In genomic region chr6:36857627-36858257, GRCm38 (mm10) we compare ENCODE assay signal across 12 mouse cellular contexts. TPM values are rescaled to one million over a fixed set of nuclear protein-coding genes. Genes with fewer than 3 reads are reported as not detected.
A peak's percentile ranks its signal among the peaks of the same experiment; 100 is the strongest.
DNase-seq lines count a peak whose midpoint lies in the region; ATAC-seq lines count a peak whose summit lies in the region.
"Had no signal": no experiment of that assay in that cellular context is flagged by ENCODE, and none has a peak within 500 bp of the region (broad histone marks: within the 10 kb centered on the region; RNA-seq: fewer than 3 reads in every experiment).

No protein-coding gene starts in this region.

- 29% methylated on average over 6 of the region's 6 CpGs for WGBS in neural tube, embryonic 11.5 days
- WGBS in forebrain, embryonic 12.5 days = 18% methylated on average over 6 of the region's 6 CpGs
- 45% methylated on average over 6 of the region's 6 CpGs for WGBS in limb, embryonic 13.5 days

- no peaks in the 10 kb centered on the region for H3K27me3 ChIP-seq in neural tube, embryonic 11.5 days (ENCODE audit: control insufficient read depth, insufficient read depth, low read length)
- H3K27me3 ChIP-seq in forebrain, embryonic 12.5 days = no peaks in the 10 kb centered on the region
- H3K27me3 ChIP-seq in limb, embryonic 13.5 days = no peaks in the 10 kb centered on the region

- no peaks in the 10 kb centered on the region for H3K36me3 ChIP-seq in neural tube, embryonic 11.5 days (ENCODE audit: control insufficient read depth, insufficient read depth, low read length)
- no peaks in the 10 kb centered on the region for H3K36me3 ChIP-seq in forebrain, embryonic 12.5 days (replicated peaks)
- no peaks in the 10 kb centered on the region for H3K36me3 ChIP-seq in limb, embryonic 13.5 days
- H3K36me3 ChIP-seq: G1E had no signal

- no peak overlapping the region for H3K4me3 ChIP-seq in neural tube, embryonic 11.5 days (ENCODE audit: low read depth, low read length)
- H3K4me3 ChIP-seq in forebrain, embryonic 12.5 days (replicated peaks) = no peak overlapping the region
- H3K4me3 ChIP-seq in limb, embryonic 13.5 days = no peak overlapping the region
- H3K4me3 ChIP-seq: heart, adult 2 months had no signal

- peak; percentile 51 for DNase-seq in neural tube, embryonic 11.5 days (ENCODE audit: low spot score)
- no peak for DNase-seq in neural tube, embryonic 10.5 days (ENCODE audit: extremely low spot score, low spot score)
- no peak for DNase-seq in urinary bladder, postnatal 25 days (ENCODE audit: low spot score)
- no peak for DNase-seq in right cerebral cortex, adult 18-20 months
- no peak for DNase-seq in adrenal gland, postnatal 10 days
- DNase-seq: heart, adult 2 months; kidney, adult 18-20 months; right cerebral cortex, postnatal 25 days had no signal

- no peak overlapping the region for H3K4me2 ChIP-seq in neural tube, embryonic 11.5 days (ENCODE audit: low read depth)
- no peak overlapping the region for H3K4me2 ChIP-seq in forebrain, embryonic 12.5 days
- H3K4me2 ChIP-seq in limb, embryonic 13.5 days (replicated peaks) = no peak overlapping the region

- no peaks in the 10 kb centered on the region for H3K9me3 ChIP-seq in neural tube, embryonic 11.5 days (ENCODE audit: control insufficient read depth, low read length)
- no peaks in the 10 kb centered on the region for H3K9me3 ChIP-seq in forebrain, embryonic 12.5 days
- H3K9me3 ChIP-seq in limb, embryonic 13.5 days = no peaks in the 10 kb centered on the region
- H3K9me3 ChIP-seq: G1E had no signal

- H3K9ac ChIP-seq in neural tube, embryonic 11.5 days (ENCODE audit: low read length) = no peak overlapping the region
- H3K9ac ChIP-seq in forebrain, embryonic 12.5 days = no peak overlapping the region
- no peak overlapping the region for H3K9ac ChIP-seq in limb, embryonic 13.5 days

- H3K4me1 ChIP-seq in neural tube, embryonic 11.5 days (ENCODE audit: control insufficient read depth, insufficient read depth, low read length) = no peaks in the 10 kb centered on the region
- peaks cover 20% of the 10 kb centered on the region for H3K4me1 ChIP-seq in forebrain, embryonic 12.5 days
- H3K4me1 ChIP-seq in limb, embryonic 13.5 days = peaks cover 6% of the 10 kb centered on the region

- peak; percentile 86 for ATAC-seq in neural tube, embryonic 11.5 days (ENCODE audit: insufficient read depth, low FRiP score, low TSS enrichment)
- peak; percentile 81 for ATAC-seq in forebrain, embryonic 12.5 days (ENCODE audit: low FRiP score)
- ATAC-seq in limb, embryonic 13.5 days (ENCODE audit: low FRiP score, low read depth) = peak; percentile 64
- no peak for ATAC-seq in erythroblast, adult 5-6 weeks (replicated peaks; ENCODE audit: low FRiP score, poor library complexity, severe bottlenecking)

- H3K27ac ChIP-seq in neural tube, embryonic 11.5 days (ENCODE audit: low read depth, low read length) = peak overlapping the region; percentile 72; the same call in 1 of the 2 replicates
- H3K27ac ChIP-seq in forebrain, embryonic 12.5 days = peak overlapping the region; percentile 84; the same call in 1 of the 2 replicates
- H3K27ac ChIP-seq in limb, embryonic 13.5 days = 0 out of 2 replicates have a peak overlapping the region, but pooled peaks have one; percentile 22
- H3K27ac ChIP-seq: heart, adult 2 months had no signal

RNA-seq across cellular contexts. Expression of gene Ptn, which starts 47.7 kb away (rescaled TPM):
- polyA plus RNA-seq in neural tube, embryonic 11.5 days (2014; fragmentation: Nextera tagmentation; extraction: Ambion mirVana) = 325 and 348 TPM in 2 replicates
- polyA plus RNA-seq in forebrain, embryonic 12.5 days (2016; fragmentation: Nextera tagmentation; extraction: Ambion mirVana) = 310 and 357 TPM in 2 replicates
- polyA plus RNA-seq in limb, embryonic 13.5 days (2015; fragmentation: Nextera tagmentation; extraction: Ambion mirVana) = 603 and 694 TPM in 2 replicates
- not detected in 2 replicates for total RNA-seq in erythroblast, adult 5-6 weeks (2015; ENCODE audit: low replicate concordance)
- not detected in 2 replicates for total RNA-seq in erythroblast, adult 5-6 weeks (2017; ENCODE audit: low replicate concordance)
- 10 to 100 TPM; 59.9 to 65.6 TPM for total RNA-seq in adrenal gland, postnatal 10 days (2021)
- total RNA-seq: G1E had no signal
- polyA plus RNA-seq: G1E had no signal

Comparison
In these comparisons a context has a peak if more than half of its experiments do, and no peak if none do; other contexts are left out.
1. H3K27ac ChIP-seq: peak in every context shown above with its lines; median percentile 84 in forebrain, embryonic 12.5 days; 72 in neural tube, embryonic 11.5 days; 22 in limb, embryonic 13.5 days.